Mouse (Mus musculus): ENCODE data around the gene Gja5. TPM values are rescaled to one million over a fixed set of nuclear protein-coding genes. Genes with fewer than 3 reads are reported as not detected.

The Gja5 gene
- polyA plus RNA-seq, 1 experiment from 2014 or later, result 2.9 TPM

- H3K9ac ChIP-seq (replicated peaks; ENCODE audit: low read depth, low read length), result no peak overlapping the region
- no peak for ATAC-seq
- 57% methylated on average over 14 of the region's 14 CpGs for WGBS
- H3K9me3 ChIP-seq (ENCODE audit: control insufficient read depth, low read length), result no peaks in the 10 kb centered on the region
- no peak overlapping the region for H3K4me3 ChIP-seq (replicated peaks; ENCODE audit: low read length)
- no peak overlapping the region for H3K27ac ChIP-seq (ENCODE audit: low read length)
- no peaks in the 10 kb centered on the region for H3K4me1 ChIP-seq (replicated peaks; ENCODE audit: control insufficient read depth, insufficient read depth, low read length)
- H3K36me3 ChIP-seq (ENCODE audit: control insufficient read depth, insufficient read depth), result no peaks in the 10 kb centered on the region
- no peak overlapping the region for H3K4me2 ChIP-seq (ENCODE audit: low read length)
- H3K27me3 ChIP-seq (replicated peaks; ENCODE audit: control insufficient read depth, insufficient read depth, low read length), result no peaks in the 10 kb centered on the region
These were observed 49.2 kb downstream of the Gja5 start for GRCm38 (mm10) chr3:96953489-96954233.

- no peaks in the 10 kb centered on the region for H3K9me3 ChIP-seq (ENCODE audit: control insufficient read depth, low read length)
These were observed 56.1 kb downstream of the Gja5 start for GRCm38 (mm10) chr3:96960597-96960996.

GRCm38 (mm10) chr3:96963088-96964034 lies 58.9 kb downstream of the Gja5 start:
- Histone ChIP-seq H3K9me3 (ENCODE audit: control insufficient read depth, low read length) (no peaks in the 10 kb centered on the region), H3K36me3 (ENCODE audit: control insufficient read depth, insufficient read depth) (no peaks in the 10 kb centered on the region), H3K27me3 (replicated peaks; ENCODE audit: control insufficient read depth, insufficient read depth, low read length) (no peaks in the 10 kb centered on the region), H3K27ac (ENCODE audit: low read length) (no peak overlapping the region; the same call in 1 of the 2 replicates), H3K4me1 (replicated peaks; ENCODE audit: control insufficient read depth, insufficient read depth, low read length) (peaks cover 4% of the 10 kb centered on the region), H3K4me3 (replicated peaks; ENCODE audit: low read length) (no peak overlapping the region), H3K4me2 (ENCODE audit: low read length) (no peak overlapping the region), H3K9ac (replicated peaks; ENCODE audit: low read depth, low read length) (no peak overlapping the region)
- peak; percentile 61 for ATAC-seq
- WGBS, result 49% methylated on average over 12 of the region's 12 CpGs

More at GRCm38 (mm10) chr3:96960597-96960996, 56.1 kb downstream of the Gja5 start:
- no peaks in the 10 kb centered on the region for H3K36me3 ChIP-seq (ENCODE audit: control insufficient read depth, insufficient read depth)
- peaks cover 4% of the 10 kb centered on the region for H3K4me1 ChIP-seq (replicated peaks; ENCODE audit: control insufficient read depth, insufficient read depth, low read length)
- WGBS, result 58% methylated on average over 8 of the region's 8 CpGs
- no peak for ATAC-seq
- no peaks in the 10 kb centered on the region for H3K27me3 ChIP-seq (replicated peaks; ENCODE audit: control insufficient read depth, insufficient read depth, low read length)
- no peak overlapping the region for H3K9ac ChIP-seq (replicated peaks; ENCODE audit: low read depth, low read length)
- no peak overlapping the region for H3K4me2 ChIP-seq (ENCODE audit: low read length)
- H3K27ac ChIP-seq (ENCODE audit: low read length), result no peak overlapping the region
- H3K4me3 ChIP-seq (replicated peaks; ENCODE audit: low read length), result no peak overlapping the region

DNA sequence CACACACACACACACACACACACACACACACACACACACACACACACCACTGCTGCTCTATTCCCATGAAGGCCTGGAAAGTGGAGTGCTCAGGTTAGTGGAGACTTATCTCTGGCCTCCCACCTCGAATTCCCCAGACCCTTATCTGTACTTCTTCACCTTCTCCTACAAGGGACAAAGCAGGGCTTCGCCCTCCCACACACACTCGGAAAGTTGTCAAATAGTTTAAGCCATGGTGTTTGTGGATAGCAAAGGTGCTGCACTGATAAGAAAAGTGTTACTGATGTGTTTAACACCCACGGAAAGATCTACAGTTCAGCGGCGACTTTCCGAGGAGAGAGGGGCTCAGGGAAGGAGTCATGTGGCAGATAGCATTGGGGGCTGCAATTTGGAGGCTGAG lies 66.5 kb downstream of the Gja5 start:
- H3K36me3 ChIP-seq (ENCODE audit: control insufficient read depth, insufficient read depth), result no peaks in the 10 kb centered on the region
- no peaks in the 10 kb centered on the region for H3K9me3 ChIP-seq (ENCODE audit: control insufficient read depth, low read length)
- H3K4me3 ChIP-seq (replicated peaks; ENCODE audit: low read length), result no peak overlapping the region
- no peak overlapping the region for H3K4me2 ChIP-seq (ENCODE audit: low read length)
- ATAC-seq, result no peak
- no peak overlapping the region for H3K9ac ChIP-seq (replicated peaks; ENCODE audit: low read depth, low read length)
- no peaks in the 10 kb centered on the region for H3K4me1 ChIP-seq (replicated peaks; ENCODE audit: control insufficient read depth, insufficient read depth, low read length)
- no peaks in the 10 kb centered on the region for H3K27me3 ChIP-seq (replicated peaks; ENCODE audit: control insufficient read depth, insufficient read depth, low read length)
- no peak overlapping the region for H3K27ac ChIP-seq (ENCODE audit: low read length)
- WGBS, result 75% methylated on average over 7 of the region's 7 CpGs

DNA sequence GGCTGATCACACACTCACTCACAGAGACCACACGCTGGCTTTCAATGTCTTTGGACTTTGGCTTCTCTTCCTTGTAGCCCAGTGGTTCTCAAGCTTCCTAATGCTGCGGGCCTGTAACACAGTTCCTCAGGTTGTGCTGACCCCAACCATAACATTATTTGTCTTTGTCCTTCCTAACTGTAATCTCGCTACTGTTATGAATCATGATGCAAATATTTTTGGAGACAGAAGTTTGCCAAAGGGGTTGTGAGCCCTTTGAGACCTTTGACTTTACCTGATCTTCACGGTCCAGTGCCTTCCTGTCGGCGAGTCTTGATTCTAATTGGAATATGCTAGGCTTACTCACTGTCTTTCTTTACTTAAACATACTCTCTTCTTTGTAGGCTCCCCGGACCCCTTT lies 70.0 kb downstream of the Gja5 start:
- no peaks in the 10 kb centered on the region for H3K9me3 ChIP-seq (ENCODE audit: control insufficient read depth, low read length)
- no peak overlapping the region for H3K27ac ChIP-seq (ENCODE audit: low read length)
- WGBS, result 91% methylated on average over 7 of the region's 7 CpGs
- no peak for ATAC-seq
- no peaks in the 10 kb centered on the region for H3K4me1 ChIP-seq (replicated peaks; ENCODE audit: control insufficient read depth, insufficient read depth, low read length)
- H3K4me3 ChIP-seq (replicated peaks; ENCODE audit: low read length), result no peak overlapping the region
- no peaks in the 10 kb centered on the region for H3K27me3 ChIP-seq (replicated peaks; ENCODE audit: control insufficient read depth, insufficient read depth, low read length)
- no peaks in the 10 kb centered on the region for H3K36me3 ChIP-seq (ENCODE audit: control insufficient read depth, insufficient read depth)
- H3K9ac ChIP-seq (replicated peaks; ENCODE audit: low read depth, low read length), result no peak overlapping the region
- H3K4me2 ChIP-seq (ENCODE audit: low read length), result no peak overlapping the region

DNA sequence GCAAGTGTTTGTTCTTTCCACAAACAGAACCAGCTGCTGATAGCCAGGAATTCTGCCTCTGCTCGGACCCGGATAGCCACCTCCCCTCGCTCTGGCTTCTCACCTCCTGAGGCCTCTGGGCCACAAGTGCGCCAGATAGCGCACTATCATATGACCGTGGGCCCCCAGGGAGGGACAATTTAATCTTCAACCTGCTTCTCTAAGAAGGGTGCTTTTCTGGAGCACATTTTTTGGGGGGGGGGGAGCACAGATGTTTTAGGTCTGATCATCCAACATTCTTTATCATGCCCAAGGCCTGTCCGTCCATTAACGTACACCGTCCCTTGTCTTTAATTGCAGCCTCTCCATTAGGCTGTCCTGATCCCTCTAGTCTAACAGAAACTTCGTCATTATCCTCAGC lies 71.1 kb downstream of the Gja5 start:
- ATAC-seq, result no peak
- H3K27me3 ChIP-seq (replicated peaks; ENCODE audit: control insufficient read depth, insufficient read depth, low read length), result no peaks in the 10 kb centered on the region
- 90% methylated on average over 10 of the region's 10 CpGs for WGBS
- no peak overlapping the region for H3K4me2 ChIP-seq (ENCODE audit: low read length)
- no peaks in the 10 kb centered on the region for H3K4me1 ChIP-seq (replicated peaks; ENCODE audit: control insufficient read depth, insufficient read depth, low read length)
- no peaks in the 10 kb centered on the region for H3K9me3 ChIP-seq (ENCODE audit: control insufficient read depth, low read length)
- H3K27ac ChIP-seq (ENCODE audit: low read length), result no peak overlapping the region
- H3K36me3 ChIP-seq (ENCODE audit: control insufficient read depth, insufficient read depth), result no peaks in the 10 kb centered on the region
- H3K4me3 ChIP-seq (replicated peaks; ENCODE audit: low read length), result no peak overlapping the region
- no peak overlapping the region for H3K9ac ChIP-seq (replicated peaks; ENCODE audit: low read depth, low read length)

DNA sequence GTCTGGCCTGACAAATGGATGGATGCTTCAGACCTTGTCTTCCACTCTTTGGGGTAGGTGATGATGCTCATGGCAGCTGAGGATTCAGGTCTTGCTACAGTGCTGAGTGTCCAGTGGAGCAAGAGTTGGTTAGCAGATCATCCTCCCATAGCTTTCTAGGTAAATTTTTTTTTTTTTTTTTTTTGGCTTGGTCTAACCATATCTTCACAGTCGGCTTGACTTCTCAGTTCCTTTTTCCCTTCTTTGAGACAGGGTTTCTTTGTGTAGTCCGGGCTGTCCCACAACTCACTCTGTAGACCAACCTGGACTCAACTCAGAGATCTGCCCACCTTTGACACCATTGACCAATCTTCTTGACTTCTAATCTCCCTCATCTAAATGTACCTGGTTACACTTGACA lies 73.0 kb downstream of the Gja5 start:
- 100% methylated on average over 2 of the region's 2 CpGs for WGBS
- H3K27ac ChIP-seq (ENCODE audit: low read length), result no peak overlapping the region
- H3K27me3 ChIP-seq (replicated peaks; ENCODE audit: control insufficient read depth, insufficient read depth, low read length), result no peaks in the 10 kb centered on the region
- no peak for ATAC-seq
- no peaks in the 10 kb centered on the region for H3K4me1 ChIP-seq (replicated peaks; ENCODE audit: control insufficient read depth, insufficient read depth, low read length)
- no peak overlapping the region for H3K4me2 ChIP-seq (ENCODE audit: low read length)
- no peak overlapping the region for H3K4me3 ChIP-seq (replicated peaks; ENCODE audit: low read length)
- H3K36me3 ChIP-seq (ENCODE audit: control insufficient read depth, insufficient read depth), result no peaks in the 10 kb centered on the region
- H3K9me3 ChIP-seq (ENCODE audit: control insufficient read depth, low read length), result no peaks in the 10 kb centered on the region
- H3K9ac ChIP-seq (replicated peaks; ENCODE audit: low read depth, low read length), result no peak overlapping the region

GRCm38 (mm10) chr3:96978469-96978868 lies 74.0 kb downstream of the Gja5 start:
- no peak overlapping the region for H3K4me3 ChIP-seq (replicated peaks; ENCODE audit: low read length)
- no peaks in the 10 kb centered on the region for H3K36me3 ChIP-seq (ENCODE audit: control insufficient read depth, insufficient read depth)
- WGBS, result 81% methylated on average over 6 of the region's 6 CpGs
- no peak overlapping the region for H3K4me2 ChIP-seq (ENCODE audit: low read length)
- H3K9me3 ChIP-seq (ENCODE audit: control insufficient read depth, low read length), result no peaks in the 10 kb centered on the region
- H3K27me3 ChIP-seq (replicated peaks; ENCODE audit: control insufficient read depth, insufficient read depth, low read length), result no peaks in the 10 kb centered on the region
- no peak for ATAC-seq
- H3K27ac ChIP-seq (ENCODE audit: low read length), result no peak overlapping the region
- H3K9ac ChIP-seq (replicated peaks; ENCODE audit: low read depth, low read length), result no peak overlapping the region
- H3K4me1 ChIP-seq (replicated peaks; ENCODE audit: control insufficient read depth, insufficient read depth, low read length), result no peaks in the 10 kb centered on the region

DNA sequence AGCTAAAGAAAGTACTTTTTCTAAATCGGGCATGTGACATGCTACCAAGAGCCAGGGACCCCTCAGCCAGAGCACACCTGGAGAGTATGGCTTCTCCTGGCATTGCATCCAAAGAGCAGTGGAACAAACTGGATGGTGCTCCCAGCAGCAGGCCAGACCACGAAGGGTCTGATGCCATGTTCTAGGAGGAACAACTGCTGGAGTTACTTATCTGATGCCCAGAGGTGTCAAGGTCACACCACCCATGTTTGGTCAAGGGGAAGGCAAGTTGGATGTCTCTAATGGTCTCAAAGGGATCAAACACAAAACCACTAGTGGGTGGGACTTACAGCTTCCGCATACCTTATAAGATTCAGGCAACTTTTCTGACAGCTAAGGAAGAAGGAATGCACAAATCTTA lies 74.5 kb downstream of the Gja5 start:
- Histone ChIP-seq H3K27ac (ENCODE audit: low read length) (no peak overlapping the region), H3K36me3 (ENCODE audit: control insufficient read depth, insufficient read depth) (no peaks in the 10 kb centered on the region), H3K9me3 (ENCODE audit: control insufficient read depth, low read length) (no peaks in the 10 kb centered on the region), H3K4me1 (replicated peaks; ENCODE audit: control insufficient read depth, insufficient read depth, low read length) (no peaks in the 10 kb centered on the region), H3K4me3 (replicated peaks; ENCODE audit: low read length) (no peak overlapping the region), H3K4me2 (ENCODE audit: low read length) (no peak overlapping the region), H3K9ac (replicated peaks; ENCODE audit: low read depth, low read length) (no peak overlapping the region), H3K27me3 (replicated peaks; ENCODE audit: control insufficient read depth, insufficient read depth, low read length) (no peaks in the 10 kb centered on the region)
- WGBS, result 94% methylated on average over 3 of the region's 3 CpGs
- ATAC-seq, result no peak
